Mouse (Mus musculus) stomach, postnatal 0 days (tissue): ENCODE results near the gene Rnf157. TPM values are rescaled to one million over a fixed set of nuclear protein-coding genes. Genes with fewer than 3 reads are reported as not detected.

Source experiments
- ATAC-seq: fragments of 200-750 bp; cut with Nextera tagmentation; 2 replicates; pipeline ENCODE4 v1.8.0; 2017; ENCODE audit not compliant: low FRiP score, low TSS enrichment
- DNase-seq: peaks from one replicate; pipeline ENCODE4 v3.0.0-alpha.2; 2016; ENCODE audit warnings: low spot score
- H3K27ac ChIP-seq: fragments of 300-500 bp; sonication (generic); replicated peaks from 2 replicates; pipeline ENCODE4 v1.5.1; 2014; ENCODE audit warnings: mild to moderate bottlenecking, control low read depth
- H3K27me3 ChIP-seq: fragments of 300-500 bp; sonication (generic); 2 replicates; pipeline ENCODE4 v1.6.1; 2014; ENCODE audit warnings: low read length; ENCODE audit not compliant: control insufficient read depth, insufficient read depth
- H3K36me3 ChIP-seq: fragments of 300-500 bp; sonication (generic); 2 replicates; pipeline ENCODE4 v1.6.1; 2014; ENCODE audit warnings: low read length, mixed read lengths; ENCODE audit not compliant: control insufficient read depth, insufficient read depth
- H3K4me1 ChIP-seq: fragments of 300-500 bp; sonication (generic); replicated peaks from 2 replicates; pipeline ENCODE4 v1.6.1; 2014; ENCODE audit warnings: antibody characterized with exemption; ENCODE audit not compliant: control insufficient read depth, insufficient read depth
- H3K4me2 ChIP-seq: fragments of 300-500 bp; sonication (generic); replicated peaks from 2 replicates; pipeline ENCODE4 v1.6.1; 2014; ENCODE audit warnings: low read depth, mild to moderate bottlenecking, control low read depth, moderate library complexity
- H3K4me3 ChIP-seq: fragments of 300-500 bp; sonication (generic); 2 replicates; pipeline ENCODE4 v1.5.1; 2014; ENCODE audit warnings: low read depth, low read length, control low read depth
- H3K9ac ChIP-seq: fragments of 300-500 bp; sonication (generic); 2 replicates; pipeline ENCODE4 v1.6.1; 2014; ENCODE audit warnings: mild to moderate bottlenecking, low read length, control low read depth, mixed read lengths
- H3K9me3 ChIP-seq: fragments of 300-500 bp; sonication (generic); 2 replicates; pipeline ENCODE4 v1.6.1; 2016; ENCODE audit warnings: low read length; ENCODE audit not compliant: control insufficient read depth
- CTCF ChIP-seq: IDR thresholded peaks from 2 replicates; pipeline ENCODE4 v1.5.1; 2016; ENCODE audit warnings: antibody characterized with exemption, low read depth, mild to moderate bottlenecking, moderate library complexity
- EP300 ChIP-seq: optimal IDR thresholded peaks from 2 replicates; pipeline ENCODE3; 2016; ENCODE audit warnings: antibody characterized with exemption
- WGBS: fragments of 180-500 bp; shearing (Covaris S2); extraction: QIAGEN DNeasy Blood & Tissue Kit; methylation state at CpG from one replicate; pipeline ENCODE4 v1.1.7; 2014; 5-methylcytosine and 5-hydroxymethylcytosine counted together
- polyA plus RNA-seq: library from polyadenylated mRNA; unstranded; fragments of >200 nt; fragmentation: Nextera tagmentation; extraction: Ambion mirVana; gene quantifications from 2 replicates; pipeline ENCODE4 v1.2.1, GENCODE M21; 2015

Rnf157 gene
- polyA plus RNA-seq, 1 experiment from 2014 or later = 2.8 TPM

DNA sequence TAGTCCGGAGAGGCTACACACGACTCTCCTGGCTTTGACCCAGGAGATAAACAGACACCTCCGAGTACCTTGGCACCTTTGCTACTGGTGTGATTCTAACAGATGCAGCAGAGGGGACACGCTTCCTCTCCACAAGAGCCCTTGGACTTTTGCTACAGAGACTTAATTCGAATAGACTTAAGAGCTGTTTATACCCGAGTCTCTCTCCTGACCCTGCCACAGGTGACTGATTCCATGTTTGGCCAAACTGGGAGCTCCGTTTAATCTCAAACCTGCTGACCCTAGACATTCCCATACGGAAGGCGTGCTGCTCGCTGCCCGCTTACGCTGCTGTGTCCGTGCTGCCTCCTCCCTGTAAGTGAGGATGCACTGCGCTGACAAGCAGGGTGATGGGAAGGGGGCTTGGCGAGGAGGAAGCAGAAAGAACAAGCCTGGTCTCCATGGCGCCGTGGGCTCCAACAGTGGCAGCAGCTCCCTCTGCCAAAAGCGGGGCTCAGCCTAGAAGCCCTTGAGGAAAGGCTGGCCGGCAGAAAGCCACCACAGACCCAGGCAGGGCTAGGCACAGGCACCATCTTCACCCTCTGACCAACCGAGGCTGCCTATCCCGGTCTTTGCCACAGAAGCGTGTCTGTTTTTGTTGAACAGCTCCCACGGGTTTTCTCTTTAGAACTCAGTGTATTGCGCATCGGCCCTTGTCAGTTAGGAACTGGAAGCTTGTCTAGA is 70.6 kb downstream of the Rnf157 start:
- Histone ChIP-seq H3K4me1 (no peaks in the 10 kb centered on the region), H3K27ac (no peak overlapping the region), H3K9me3 (no peaks in the 10 kb centered on the region), H3K4me2 (no peak overlapping the region), H3K36me3 (no peaks in the 10 kb centered on the region), H3K4me3 (no peak overlapping the region), H3K9ac (no peak overlapping the region), H3K27me3 (no peaks in the 10 kb centered on the region)
- no peak for TF ChIP-seq CTCF
- TF ChIP-seq EP300 = no peak
- DNase-seq = no peak
- no peak for ATAC-seq
- WGBS = 69% methylated on average over 25 of the region's 25 CpGs

DNA sequence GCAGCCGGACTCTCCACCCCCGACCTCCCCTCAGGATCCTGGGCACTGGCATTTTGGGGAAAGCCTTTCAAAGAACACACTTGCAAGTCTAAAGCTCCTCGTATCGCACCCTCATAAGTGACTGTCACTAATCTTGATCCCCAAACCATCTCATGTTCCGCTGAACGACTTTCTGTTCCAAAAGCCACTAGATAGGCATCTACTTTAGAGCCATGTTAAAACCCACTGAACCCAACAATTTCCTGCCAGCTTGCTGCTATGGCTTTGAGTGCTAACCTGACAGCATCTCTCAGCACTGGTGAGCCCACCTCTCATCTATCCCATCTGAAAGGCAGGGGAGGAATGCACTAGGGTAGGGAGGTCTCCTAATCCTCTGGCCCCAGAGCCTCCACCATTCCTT is 75.3 kb downstream of the Rnf157 start:
- H3K4me1 ChIP-seq = peaks cover 2% of the 10 kb centered on the region; the same call in 1 of the 2 replicates
- no peak overlapping the region for H3K27ac ChIP-seq
- H3K9ac ChIP-seq = no peak overlapping the region
- 85% methylated on average over 6 of the region's 6 CpGs for WGBS
- no peak for ATAC-seq
- no peak for DNase-seq
- no peaks in the 10 kb centered on the region for H3K9me3 ChIP-seq
- no peak overlapping the region for H3K4me3 ChIP-seq
- H3K27me3 ChIP-seq = peaks cover 4% of the 10 kb centered on the region; the same call in 1 of the 2 replicates
- no peaks in the 10 kb centered on the region for H3K36me3 ChIP-seq
- TF ChIP-seq CTCF (no peak), EP300 (no peak)
- no peak overlapping the region for H3K4me2 ChIP-seq

DNA sequence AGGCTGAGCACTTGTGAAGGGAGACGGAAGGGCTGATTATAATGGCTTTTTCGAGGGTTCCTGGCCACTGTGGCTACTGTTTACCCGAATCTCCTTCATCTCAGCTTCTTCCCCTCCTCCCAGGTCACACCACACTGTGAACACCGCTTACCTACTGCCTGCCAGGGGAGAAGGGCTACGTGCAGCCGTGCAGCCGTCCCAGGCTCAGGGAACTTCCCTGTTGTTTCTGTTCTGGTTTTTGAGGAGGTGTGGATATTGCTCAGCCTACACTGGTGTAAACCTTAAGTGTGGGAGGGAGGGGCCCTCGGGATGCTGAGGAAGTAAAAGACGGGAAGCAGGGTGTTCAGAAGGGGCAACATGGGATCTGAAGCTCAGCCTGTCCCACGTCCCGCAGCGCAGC is 75.8 kb downstream of the Rnf157 start:
- Histone ChIP-seq H3K36me3 (no peaks in the 10 kb centered on the region), H3K9me3 (no peaks in the 10 kb centered on the region), H3K27me3 (peaks cover 4% of the 10 kb centered on the region; the same call in 1 of the 2 replicates), H3K9ac (no peak overlapping the region), H3K27ac (no peak overlapping the region), H3K4me2 (no peak overlapping the region), H3K4me3 (no peak overlapping the region), H3K4me1 (peaks cover 2% of the 10 kb centered on the region; the same call in 1 of the 2 replicates)
- WGBS = 53% methylated on average over 12 of the region's 12 CpGs
- ATAC-seq (no peak), DNase-seq (no peak)
- TF ChIP-seq CTCF (no peak), EP300 (no peak)

DNA sequence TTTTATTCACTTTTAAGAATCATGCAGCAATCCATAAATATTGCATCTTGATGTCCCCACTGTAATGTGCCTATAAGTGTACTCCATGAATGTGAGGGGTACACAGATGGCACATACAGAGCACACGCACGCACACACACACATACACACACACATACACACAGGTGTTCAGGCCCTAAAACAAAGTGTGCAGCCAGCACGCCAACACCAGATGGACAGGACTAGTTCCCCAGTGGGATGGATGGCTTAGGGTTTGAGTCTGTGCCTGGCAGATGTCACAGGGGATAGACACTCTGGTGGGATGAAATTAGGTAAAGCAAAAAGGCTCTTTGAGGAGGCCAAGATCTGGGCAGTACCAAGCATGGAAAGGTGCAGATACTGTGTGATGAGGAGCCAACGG is 76.4 kb downstream of the Rnf157 start:
- Histone ChIP-seq H3K4me2 (no peak overlapping the region), H3K36me3 (no peaks in the 10 kb centered on the region)
- TF ChIP-seq EP300 = no peak
- no peak for TF ChIP-seq CTCF

DNA sequence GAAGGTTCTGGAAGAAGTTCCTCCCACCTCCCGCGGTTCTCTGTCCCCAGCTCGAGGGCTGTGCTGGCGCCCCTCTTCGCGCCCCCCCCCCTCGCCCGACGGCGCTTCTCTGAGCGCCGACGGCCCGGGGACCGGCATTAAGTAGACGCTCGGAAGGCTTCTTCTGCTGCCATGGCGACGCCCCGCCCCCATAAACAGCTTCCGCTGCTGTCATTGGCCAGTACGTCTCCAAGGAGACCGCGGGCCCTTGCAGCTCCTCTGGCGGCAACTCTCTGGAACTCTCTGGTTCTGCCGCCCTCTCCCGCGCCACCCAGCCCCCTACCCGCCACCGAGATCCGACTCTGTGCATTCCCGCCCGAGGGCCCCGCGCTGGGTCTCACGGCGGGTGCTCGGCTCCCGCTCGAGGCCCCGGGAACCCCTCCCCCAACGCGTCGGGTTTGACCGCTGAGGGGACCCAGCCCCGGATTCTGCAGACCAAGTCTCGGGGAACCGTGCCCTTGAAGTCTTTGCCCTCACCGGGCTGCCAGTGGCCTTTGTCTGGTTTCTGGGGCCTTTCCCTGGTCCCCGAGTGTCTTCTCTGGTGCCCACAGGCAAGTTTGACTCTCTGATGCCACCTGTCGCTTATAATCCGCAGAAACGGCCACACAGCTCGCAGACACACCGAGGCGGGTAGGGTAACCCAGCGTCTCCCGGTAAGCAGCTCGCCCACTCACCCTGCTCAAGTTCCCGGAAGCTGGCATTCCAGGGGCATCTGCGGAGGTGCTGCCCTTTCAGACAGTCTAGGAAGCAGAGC is 77.4 kb downstream of the Rnf157 start, which contains the start of gene Foxj1:
TSS of gene Foxj1 (minus strand) at position 156 of the 793 bp plus-strand sequence.
- ATAC-seq (peak; percentile 86), DNase-seq (peak; percentile 96)
- peaks cover 4% of the 10 kb centered on the region; the same call in 1 of the 2 replicates for H3K27me3 ChIP-seq
- H3K9me3 ChIP-seq = no peaks in the 10 kb centered on the region
- peak within 1 kb of the TSS; percentile 68 for H3K4me3 ChIP-seq
- peak within 1 kb of the TSS; percentile 100 for H3K4me2 ChIP-seq
- H3K27ac ChIP-seq = 0 out of 2 replicates have a peak within 1 kb of the TSS, but pooled peaks have one; percentile 13
- H3K36me3 ChIP-seq = no peaks in the 10 kb centered on the region
- peak within 1 kb of the TSS; percentile 61 for H3K9ac ChIP-seq
- WGBS = under 1% methylated on average over 58 of the region's 61 CpGs
- TF ChIP-seq EP300 (no peak), CTCF (peak; percentile 67)
- peaks cover 2% of the 10 kb centered on the region; the same call in 1 of the 2 replicates for H3K4me1 ChIP-seq

More for the DNA sequence above, 76.4 kb downstream of the Rnf157 start:
- Histone ChIP-seq H3K27ac (no peak overlapping the region), H3K4me1 (peaks cover 2% of the 10 kb centered on the region; the same call in 1 of the 2 replicates), H3K27me3 (peaks cover 4% of the 10 kb centered on the region; the same call in 1 of the 2 replicates), H3K9me3 (no peaks in the 10 kb centered on the region), H3K9ac (no peak overlapping the region), H3K4me3 (no peak overlapping the region)
- 88% methylated on average over 4 of the region's 4 CpGs for WGBS
- DNase-seq (no peak), ATAC-seq (no peak)
